Mouse (Mus musculus) neural tube, embryonic 13.5 days (tissue): ENCODE data around the gene Sstr4. TPM values are rescaled to one million over a fixed set of nuclear protein-coding genes. Genes with fewer than 3 reads are reported as not detected.

Experiments
- ATAC-seq: fragments of 200-750 bp; cut with Nextera tagmentation; 2 replicates; pipeline ENCODE4 v1.8.0; 2017; ENCODE audit warnings: low read depth, mild to moderate bottlenecking, moderate TSS enrichment, moderate library complexity
- H3K27ac ChIP-seq: fragments of 300-500 bp; sonication (generic); replicated peaks from 2 replicates; pipeline ENCODE4 v1.5.1; 2015; ENCODE audit warnings: moderate library complexity, mild to moderate bottlenecking, inconsistent platforms
- H3K27me3 ChIP-seq: fragments of 300-500 bp; sonication (generic); 2 replicates; pipeline ENCODE4 v1.6.1; 2015; ENCODE audit warnings: mild to moderate bottlenecking, inconsistent platforms
- H3K36me3 ChIP-seq: fragments of 300-500 bp; sonication (generic); 2 replicates; pipeline ENCODE4 v1.6.1; 2015; ENCODE audit warnings: mild to moderate bottlenecking, inconsistent platforms
- H3K4me1 ChIP-seq: fragments of 300-500 bp; sonication (generic); replicated peaks from 2 replicates; pipeline ENCODE4 v1.6.1; 2015; ENCODE audit warnings: inconsistent platforms
- H3K4me2 ChIP-seq: fragments of 300-500 bp; sonication (generic); 2 replicates; pipeline ENCODE4 v1.6.1; 2015; ENCODE audit warnings: inconsistent platforms, mild to moderate bottlenecking, moderate library complexity
- H3K4me3 ChIP-seq: fragments of 300-500 bp; sonication (generic); 2 replicates; pipeline ENCODE4 v1.5.1; 2015; ENCODE audit warnings: mild to moderate bottlenecking, inconsistent platforms
- H3K9ac ChIP-seq: fragments of 300-500 bp; sonication (generic); 2 replicates; pipeline ENCODE4 v1.6.1; 2015; ENCODE audit warnings: moderate library complexity, mild to moderate bottlenecking, inconsistent platforms
- H3K9me3 ChIP-seq: fragments of 300-500 bp; sonication (generic); 2 replicates; pipeline ENCODE4 v1.6.1; 2016; ENCODE audit warnings: inconsistent platforms
- WGBS: fragments of 180-500 bp; shearing (Covaris S2); methylation state at CpG from one replicate; pipeline ENCODE4 v1.1.7; 2015; 5-methylcytosine and 5-hydroxymethylcytosine counted together
- polyA plus RNA-seq: library from polyadenylated mRNA; unstranded; fragments of >200 nt; fragmentation: Nextera tagmentation; extraction: Ambion mirVana; gene quantifications from 2 replicates; pipeline ENCODE4 v1.2.1, GENCODE M21; 2015

Gene Sstr4
- polyA plus RNA-seq, 1 experiment from 2014 or later: 1.7 TPM

DNA sequence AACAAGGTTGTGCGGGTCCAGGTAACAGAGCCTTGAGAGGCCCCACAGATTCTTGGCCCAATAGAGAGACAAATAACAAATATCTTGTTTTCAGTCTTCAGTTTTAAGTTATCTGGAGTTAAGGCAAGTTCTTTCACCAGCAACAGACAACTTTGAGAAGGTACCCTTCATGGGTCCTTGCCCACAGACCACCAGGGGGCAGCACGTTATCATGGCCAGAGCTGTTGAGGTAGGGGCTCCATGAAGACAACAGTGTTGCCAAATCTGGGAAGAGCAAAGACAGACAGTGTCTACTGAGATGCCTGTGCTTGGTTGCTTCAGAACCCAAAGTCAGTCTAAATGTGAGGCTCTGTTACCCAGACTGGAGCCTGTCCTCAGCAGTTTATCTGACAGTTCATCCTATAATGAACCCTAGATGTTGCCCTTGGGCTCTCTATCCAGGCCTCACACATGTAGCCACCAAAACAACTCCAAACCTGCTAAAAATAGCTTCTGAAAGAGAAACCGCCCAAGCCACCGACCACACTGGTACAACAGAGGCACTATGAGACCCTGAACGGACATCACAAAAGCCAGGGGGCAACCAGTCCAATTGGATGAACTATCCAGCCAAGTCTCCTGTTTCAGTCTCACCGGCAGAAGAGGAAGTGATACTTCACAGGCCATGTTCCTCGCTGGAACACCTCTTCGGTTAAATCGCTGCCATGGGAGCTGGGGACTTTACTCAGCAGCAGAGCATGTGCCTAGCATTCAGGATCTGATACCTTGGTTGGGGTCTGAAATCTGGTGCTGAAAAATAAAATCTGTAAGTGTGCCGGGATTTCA, 19.6 kb upstream of the Sstr4 start:
- ATAC-seq: no peak
- Histone ChIP-seq H3K9me3 (no peaks in the 10 kb centered on the region), H3K27ac (no peak overlapping the region), H3K4me1 (no peaks in the 10 kb centered on the region), H3K4me3 (no peak overlapping the region), H3K27me3 (no peaks in the 10 kb centered on the region), H3K9ac (no peak overlapping the region), H3K4me2 (no peak overlapping the region), H3K36me3 (no peaks in the 10 kb centered on the region)
- WGBS: 80% methylated on average over 10 of the region's 10 CpGs

- H3K9me3 ChIP-seq: no peaks in the 10 kb centered on the region
- no peaks in the 10 kb centered on the region for H3K36me3 ChIP-seq
- WGBS: 88% methylated on average over 1 of the region's 1 CpGs
- no peak for ATAC-seq
- H3K4me3 ChIP-seq: no peak overlapping the region
- no peak overlapping the region for H3K9ac ChIP-seq
- no peak overlapping the region for H3K4me2 ChIP-seq
- no peaks in the 10 kb centered on the region for H3K27me3 ChIP-seq
- H3K4me1 ChIP-seq: no peaks in the 10 kb centered on the region
- H3K27ac ChIP-seq: no peak overlapping the region
These were observed 16.3 kb upstream of the Sstr4 start for GRCm38 (mm10) chr2:148378817-148379342.

DNA sequence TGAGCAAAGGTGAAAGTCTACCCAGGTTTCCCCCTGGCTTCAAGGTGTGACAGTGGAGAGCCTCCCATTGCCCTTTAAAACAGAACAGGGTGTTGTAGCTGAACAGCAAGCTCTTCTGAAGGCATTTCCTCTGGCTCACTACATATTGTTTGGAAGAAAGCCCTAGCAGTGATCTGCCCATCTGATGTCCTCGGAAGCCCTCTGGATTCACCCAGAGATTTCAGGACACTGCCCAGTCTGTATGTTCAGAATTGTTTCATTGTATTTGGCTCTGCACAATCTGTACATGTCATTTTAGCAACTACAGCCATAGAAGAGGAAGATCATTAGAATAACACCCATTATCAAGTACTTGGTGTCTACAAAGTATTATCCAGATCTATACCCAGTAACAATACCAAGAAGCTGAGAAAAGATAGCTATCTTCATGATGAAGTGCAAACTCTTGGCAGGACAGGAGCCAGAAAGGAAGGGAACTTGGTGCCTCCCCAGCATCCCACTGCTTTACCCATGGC, 15.2 kb upstream of the Sstr4 start:
- Histone ChIP-seq H3K27me3 (no peaks in the 10 kb centered on the region), H3K36me3 (no peaks in the 10 kb centered on the region), H3K9me3 (no peaks in the 10 kb centered on the region), H3K4me3 (no peak overlapping the region), H3K4me1 (no peaks in the 10 kb centered on the region), H3K27ac (no peak overlapping the region), H3K9ac (no peak overlapping the region), H3K4me2 (no peak overlapping the region)
- WGBS: 91% methylated on average over 1 of the region's 1 CpGs
- ATAC-seq: no peak

DNA sequence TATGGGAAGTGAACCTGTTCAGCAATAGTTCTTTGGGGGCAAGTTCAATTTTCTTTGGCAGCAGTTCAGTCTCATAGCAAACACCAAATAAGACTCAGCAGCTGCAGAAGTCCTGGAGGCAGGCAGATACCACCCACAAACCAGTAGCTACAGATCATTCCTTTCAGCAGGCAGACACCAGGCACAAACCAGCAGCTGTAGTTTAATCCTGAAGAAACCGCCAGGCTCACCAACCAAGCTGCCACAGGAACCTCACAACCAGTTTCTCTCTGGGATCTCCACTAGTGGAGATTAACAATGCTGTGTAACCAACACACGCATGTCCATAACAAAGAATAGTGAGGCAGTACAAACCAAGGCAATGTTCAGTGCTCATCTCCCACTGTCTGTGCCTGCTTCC, 14.1 kb upstream of the Sstr4 start:
- WGBS: 91% methylated on average over 2 of the region's 2 CpGs
- Histone ChIP-seq H3K9me3 (no peaks in the 10 kb centered on the region), H3K4me2 (no peak overlapping the region), H3K36me3 (no peaks in the 10 kb centered on the region), H3K4me1 (no peaks in the 10 kb centered on the region), H3K4me3 (no peak overlapping the region), H3K27ac (no peak overlapping the region), H3K27me3 (no peaks in the 10 kb centered on the region), H3K9ac (no peak overlapping the region)
- ATAC-seq: no peak

- Histone ChIP-seq H3K9me3 (no peaks in the 10 kb centered on the region), H3K27ac (no peak overlapping the region), H3K4me3 (no peak overlapping the region), H3K36me3 (no peaks in the 10 kb centered on the region), H3K4me1 (no peaks in the 10 kb centered on the region), H3K9ac (no peak overlapping the region), H3K27me3 (no peaks in the 10 kb centered on the region), H3K4me2 (no peak overlapping the region)
- ATAC-seq: no peak
- 92% methylated on average over 3 of the region's 3 CpGs for WGBS
These were observed 8.7 kb upstream of the Sstr4 start for GRCm38 (mm10) chr2:148386476-148386875.

DNA sequence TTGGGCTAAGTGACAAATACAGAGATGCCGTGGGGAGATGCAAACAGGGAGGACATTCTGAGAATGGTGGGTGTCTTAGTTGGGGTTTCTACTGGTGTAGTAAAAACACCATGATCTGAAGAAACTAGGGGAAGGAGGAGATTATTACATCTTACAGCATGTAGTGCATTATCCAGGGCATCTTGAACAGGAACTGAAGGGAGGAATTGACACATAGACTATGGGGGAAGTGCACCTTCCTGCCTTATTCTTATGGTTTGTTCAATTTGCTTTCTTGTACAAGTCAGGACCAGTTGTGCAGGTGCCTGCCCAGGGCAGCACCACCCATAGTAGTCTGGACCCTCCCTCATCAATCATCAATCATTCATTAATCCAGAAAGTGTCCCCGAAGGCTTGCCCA, 8.2 kb upstream of the Sstr4 start:
- no peaks in the 10 kb centered on the region for H3K36me3 ChIP-seq
- H3K27me3 ChIP-seq: no peaks in the 10 kb centered on the region
- no peak for ATAC-seq
- H3K4me1 ChIP-seq: no peaks in the 10 kb centered on the region
- no peak overlapping the region for H3K27ac ChIP-seq
- H3K9ac ChIP-seq: no peak overlapping the region
- no peak overlapping the region for H3K4me2 ChIP-seq
- 97% methylated on average over 2 of the region's 2 CpGs for WGBS
- no peak overlapping the region for H3K4me3 ChIP-seq
- H3K9me3 ChIP-seq: no peaks in the 10 kb centered on the region

DNA sequence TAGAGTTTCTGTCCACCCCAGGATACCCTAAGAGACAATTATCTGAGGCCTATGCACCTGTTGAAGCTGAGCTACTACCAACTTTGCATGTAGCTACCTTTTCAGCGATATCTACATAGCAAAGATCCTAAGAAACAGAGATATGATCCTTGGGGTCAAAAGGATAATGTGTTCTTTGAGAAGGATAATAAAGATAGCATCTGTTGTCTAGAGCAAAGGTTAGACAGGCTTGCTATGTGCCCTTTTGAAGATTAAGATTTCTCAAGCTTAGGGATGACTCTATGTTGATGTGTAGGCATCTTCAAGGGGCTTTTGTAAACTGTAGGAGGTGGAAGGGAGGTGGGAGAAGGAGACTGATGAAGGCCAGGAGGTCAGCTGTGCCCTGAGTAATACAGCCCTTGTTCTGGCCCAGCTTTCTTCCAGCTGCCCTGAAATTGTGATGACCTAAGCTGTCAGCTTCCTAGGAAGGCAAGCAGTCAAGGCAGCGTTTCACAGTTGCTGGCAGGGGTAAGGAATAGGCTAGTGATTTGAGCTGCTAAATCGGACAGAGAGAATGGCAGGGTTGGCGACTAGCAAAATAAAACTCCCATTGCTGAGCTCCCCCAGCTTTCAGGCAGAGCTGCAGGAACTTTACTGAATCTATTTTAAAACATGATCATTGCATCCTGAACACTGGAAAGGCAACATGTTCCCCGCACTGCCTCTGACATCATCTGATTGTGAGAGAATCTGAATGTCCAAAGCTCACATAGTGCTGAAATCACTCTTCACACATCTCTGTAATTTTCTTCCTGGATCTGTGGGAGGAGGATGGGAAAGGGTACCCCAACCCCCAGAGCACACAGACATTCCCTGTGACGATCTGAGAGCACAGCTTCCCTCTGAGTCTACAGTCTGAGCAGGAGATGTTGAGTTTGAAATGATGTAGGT, 7.2 kb upstream of the Sstr4 start:
- 76% methylated on average over 6 of the region's 6 CpGs for WGBS
- Histone ChIP-seq H3K27ac (no peak overlapping the region), H3K9me3 (no peaks in the 10 kb centered on the region), H3K9ac (no peak overlapping the region), H3K4me1 (no peaks in the 10 kb centered on the region), H3K36me3 (no peaks in the 10 kb centered on the region), H3K27me3 (no peaks in the 10 kb centered on the region; the same call in 1 of the 2 replicates), H3K4me3 (no peak overlapping the region), H3K4me2 (no peak overlapping the region)
- no peak for ATAC-seq

DNA sequence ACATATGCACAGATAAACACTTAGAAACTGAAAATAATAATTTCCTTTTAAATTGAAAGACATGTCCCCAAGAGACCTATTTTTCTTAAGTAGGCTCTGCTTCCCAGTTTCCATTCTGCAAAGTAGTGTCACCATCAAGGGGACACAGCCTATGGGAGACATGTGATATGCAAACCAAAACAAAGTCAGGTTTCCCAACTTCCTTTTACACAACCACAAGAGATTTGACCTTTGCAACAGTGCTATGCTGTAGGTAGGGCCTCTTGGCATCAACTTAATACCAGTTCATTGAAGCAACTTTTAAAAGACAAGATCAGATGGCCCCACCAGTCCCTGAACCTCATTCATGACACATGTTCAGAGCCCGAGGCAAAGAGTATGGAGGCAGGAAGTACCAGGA, 2.0 kb upstream of the Sstr4 start:
- no peak overlapping the region for H3K4me3 ChIP-seq
- no peaks in the 10 kb centered on the region for H3K36me3 ChIP-seq

GRCm38 (mm10) chr2:148393846-148394245, 1.3 kb upstream of the Sstr4 start:
- no peak overlapping the region for H3K27ac ChIP-seq
- no peak overlapping the region for H3K9ac ChIP-seq
- no peak overlapping the region for H3K4me2 ChIP-seq
- H3K27me3 ChIP-seq: peaks cover 46% of the 10 kb centered on the region
- H3K4me3 ChIP-seq: no peak overlapping the region
- no peak for ATAC-seq
- H3K4me1 ChIP-seq: peaks cover 19% of the 10 kb centered on the region
- H3K9me3 ChIP-seq: no peaks in the 10 kb centered on the region
- no peaks in the 10 kb centered on the region for H3K36me3 ChIP-seq

More for the DNA sequence above, 2.0 kb upstream of the Sstr4 start:
- Histone ChIP-seq H3K4me1 (peaks cover 19% of the 10 kb centered on the region), H3K9me3 (no peaks in the 10 kb centered on the region), H3K27ac (no peak overlapping the region), H3K4me2 (no peak overlapping the region), H3K9ac (no peak overlapping the region), H3K27me3 (peaks cover 46% of the 10 kb centered on the region)
- ATAC-seq: no peak
- 83% methylated on average over 1 of the region's 1 CpGs for WGBS

- no peak overlapping the region for H3K27ac ChIP-seq
- peak; percentile 25; the same call in 1 of the 2 replicates for ATAC-seq
- no peak overlapping the region for H3K9ac ChIP-seq
- WGBS: 73% methylated on average over 10 of the region's 10 CpGs
- no peaks in the 10 kb centered on the region for H3K36me3 ChIP-seq
- peak overlapping the region; percentile 94 for H3K4me2 ChIP-seq
- H3K4me3 ChIP-seq: peak overlapping the region; percentile 59
- no peaks in the 10 kb centered on the region for H3K9me3 ChIP-seq
- peaks cover 19% of the 10 kb centered on the region for H3K4me1 ChIP-seq
- H3K27me3 ChIP-seq: peaks cover 46% of the 10 kb centered on the region
These were observed 1.1 kb downstream of the Sstr4 start for GRCm38 (mm10) chr2:148396209-148396608.

GRCm38 (mm10) chr2:148397015-148397783, 2.1 kb downstream of the Sstr4 start:
- no peak overlapping the region for H3K9ac ChIP-seq
- H3K27ac ChIP-seq: no peak overlapping the region
- H3K27me3 ChIP-seq: peaks cover 46% of the 10 kb centered on the region
- H3K4me1 ChIP-seq: peaks cover 19% of the 10 kb centered on the region
- H3K4me3 ChIP-seq: no peak overlapping the region
- H3K4me2 ChIP-seq: 0 out of 2 replicates have a peak overlapping the region, but pooled peaks have one; percentile 94
- H3K9me3 ChIP-seq: no peaks in the 10 kb centered on the region
- H3K36me3 ChIP-seq: no peaks in the 10 kb centered on the region
- 73% methylated on average over 11 of the region's 11 CpGs for WGBS
- ATAC-seq: no peak
